ENCODE assay signal across 14 mouse cellular contexts in the genomic region with DNA sequence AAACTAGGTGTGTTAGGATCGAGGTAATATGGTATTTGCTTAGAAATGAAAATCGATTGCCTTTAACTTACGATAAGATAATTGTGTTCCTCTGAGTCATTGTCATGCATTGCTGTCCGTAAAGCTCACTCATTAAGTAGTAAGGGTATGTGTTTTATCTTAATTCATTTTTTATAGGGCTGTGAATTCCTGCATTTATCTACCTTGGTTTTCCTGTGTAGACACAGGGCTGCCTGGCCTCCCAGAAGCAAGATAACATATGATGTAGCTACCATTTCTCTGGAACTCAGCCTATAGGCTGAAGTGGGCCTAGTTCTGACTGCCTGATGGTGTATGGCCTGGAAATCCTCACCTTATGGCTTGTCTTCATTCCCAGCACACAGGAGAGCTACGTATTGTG.
"Had no signal": no experiment of that assay in that cellular context is flagged by ENCODE, and none has a peak within 500 bp of the region (broad histone marks: within the 10 kb centered on the region; RNA-seq: fewer than 3 reads in every experiment).

No protein-coding gene starts in this region.

- DNase-seq: lung, adult 18-20 months; lung, embryonic 14.5 days; lung, postnatal 10 days; lung, postnatal 4 days; right cerebral cortex, postnatal 14 days; spleen, adult 18-20 months; thymus, adult 18-20 months; thymus, postnatal 14 days; thymus, postnatal 36 days had no signal

- H3K36me3 ChIP-seq: midbrain, embryonic 13.5 days; midbrain, embryonic 15.5 days; neural tube, embryonic 12.5 days had no signal

- H3K9ac ChIP-seq: liver, embryonic 14.5 days; lung, embryonic 14.5 days; midbrain, embryonic 13.5 days; midbrain, embryonic 15.5 days; neural tube, embryonic 12.5 days had no signal

- H3K9me3 ChIP-seq: midbrain, embryonic 13.5 days; midbrain, embryonic 15.5 days; neural tube, embryonic 12.5 days had no signal

- ATAC-seq: midbrain, embryonic 13.5 days; midbrain, embryonic 15.5 days had no signal

- H3K4me1 ChIP-seq: midbrain, embryonic 13.5 days; midbrain, embryonic 15.5 days; neural tube, embryonic 12.5 days had no signal

- H3K4me2 ChIP-seq: lung, embryonic 14.5 days; midbrain, embryonic 11.5 days; midbrain, embryonic 13.5 days; midbrain, embryonic 15.5 days; neural tube, embryonic 12.5 days had no signal

- H3K4me3 ChIP-seq: midbrain, embryonic 13.5 days; midbrain, embryonic 15.5 days; neural tube, embryonic 12.5 days had no signal

- H3K27me3 ChIP-seq: midbrain, embryonic 13.5 days; midbrain, embryonic 15.5 days; neural tube, embryonic 12.5 days had no signal

- H3K27ac ChIP-seq: liver, embryonic 14.5 days; midbrain, embryonic 13.5 days; midbrain, embryonic 15.5 days; neural tube, embryonic 12.5 days had no signal
